Mouse (Mus musculus): ENCODE measurements around the gene Mapkap1. TPM values are rescaled to one million over a fixed set of nuclear protein-coding genes. Genes with fewer than 3 reads are reported as not detected.

Mapkap1 gene
- total RNA-seq, 2 experiments from 2014 or later = 29.7 to 37.8 TPM

DNA sequence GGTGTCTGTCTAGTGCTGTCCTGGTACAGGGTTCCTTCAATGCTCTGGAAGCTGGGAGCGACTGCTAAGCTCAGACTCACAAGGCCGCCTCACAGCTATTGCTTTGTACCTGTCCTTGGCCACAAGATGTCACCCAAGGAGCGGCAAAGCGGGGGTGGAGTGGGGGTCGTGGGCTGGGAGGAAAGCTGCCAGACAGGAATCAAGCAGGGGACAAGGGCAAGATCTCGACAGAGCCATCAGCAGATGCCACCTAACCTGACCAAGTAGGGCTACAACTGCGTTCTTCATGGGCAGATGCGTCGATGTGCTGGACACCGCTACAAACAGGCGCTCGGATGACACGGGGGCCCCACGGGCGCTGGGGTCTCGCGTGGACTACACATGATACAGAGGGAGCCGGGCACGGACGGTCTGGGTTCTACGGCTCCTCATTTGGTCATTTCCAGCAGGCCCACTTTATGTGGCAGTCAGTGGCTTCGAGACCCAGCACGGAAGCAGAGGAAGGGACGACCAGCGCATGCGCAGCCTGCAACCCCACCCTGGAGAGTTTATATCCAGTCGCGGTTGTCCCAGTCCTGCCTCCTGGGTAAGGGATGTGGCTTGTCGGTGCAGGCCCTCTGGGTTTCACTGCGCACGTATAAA, 264.9 kb downstream of the Mapkap1 start:
- ATAC-seq (ENCODE audit: poor library complexity, severe bottlenecking) = peak; percentile 54

GRCm38 (mm10) chr2:34673846-34674245, 267.3 kb downstream of the Mapkap1 start:
- ATAC-seq (ENCODE audit: poor library complexity, severe bottlenecking) = no peak

Other genes starting within 250 kb of the Mapkap1 start
- 19.8 and 21.7 TPM in 2 replicates for gene Pbx3, start 33.6 kb upstream of the Mapkap1 start, total RNA-seq (2015)
- 11.9 and 12.2 TPM in 2 replicates for gene Pbx3, start 33.6 kb upstream of the Mapkap1 start, total RNA-seq (2017)